Mouse (Mus musculus) kidney, embryonic 15.5 days (tissue): ENCODE results near the gene Gm9999. TPM values are rescaled to one million over a fixed set of nuclear protein-coding genes. Genes with fewer than 3 reads are reported as not detected.

Experiments
- ATAC-seq: fragments of 200-750 bp; cut with Nextera tagmentation; replicated peaks from 2 replicates; pipeline ENCODE4 v1.8.0; 2017; ENCODE audit warnings: moderate TSS enrichment; ENCODE audit not compliant: low FRiP score
- H3K27ac ChIP-seq: fragments of 300-500 bp; sonication (generic); 2 replicates; pipeline ENCODE4 v1.5.1; 2015; ENCODE audit warnings: mild to moderate bottlenecking, inconsistent platforms
- H3K27me3 ChIP-seq: fragments of 300-500 bp; sonication (generic); 2 replicates; pipeline ENCODE4 v1.6.1; 2015; ENCODE audit warnings: inconsistent platforms
- H3K36me3 ChIP-seq: fragments of 300-500 bp; sonication (generic); 2 replicates; pipeline ENCODE4 v1.6.1; 2015; ENCODE audit warnings: inconsistent platforms
- H3K4me1 ChIP-seq: fragments of 300-500 bp; sonication (generic); 2 replicates; pipeline ENCODE4 v1.6.1; 2015; ENCODE audit warnings: inconsistent platforms
- H3K4me2 ChIP-seq: fragments of 300-500 bp; sonication (generic); 2 replicates; pipeline ENCODE4 v1.6.1; 2015; ENCODE audit warnings: moderate library complexity, mild to moderate bottlenecking, inconsistent platforms
- H3K4me3 ChIP-seq: fragments of 300-500 bp; sonication (generic); replicated peaks from 2 replicates; pipeline ENCODE4 v1.5.1; 2015; ENCODE audit warnings: mild to moderate bottlenecking, inconsistent platforms
- H3K9ac ChIP-seq: fragments of 300-500 bp; sonication (generic); 2 replicates; pipeline ENCODE4 v1.6.1; 2015; ENCODE audit warnings: mild to moderate bottlenecking, inconsistent platforms
- H3K9me3 ChIP-seq: fragments of 300-500 bp; sonication (generic); replicated peaks from 2 replicates; pipeline ENCODE4 v1.6.1; 2016; ENCODE audit warnings: inconsistent platforms
- WGBS: fragments of 180-500 bp; shearing (Covaris S2); methylation state at CpG from one replicate; pipeline ENCODE4 v1.1.7; 2015; ENCODE audit warnings: mixed read lengths; 5-methylcytosine and 5-hydroxymethylcytosine counted together
- polyA plus RNA-seq: library from polyadenylated mRNA; unstranded; fragments of >200 nt; fragmentation: Nextera tagmentation; extraction: Ambion mirVana; gene quantifications from 2 replicates; pipeline ENCODE4 v1.2.1, GENCODE M21; 2015

Gm9999 gene
- polyA plus RNA-seq, 1 experiment from 2014 or later: not detected

- H3K4me1 ChIP-seq: peaks cover 29% of the 10 kb centered on the region
- H3K27ac ChIP-seq: 0 out of 2 replicates have a peak overlapping the region, but pooled peaks have one; percentile 24
- no peak overlapping the region for H3K4me3 ChIP-seq
- WGBS: 71% methylated on average over 5 of the region's 5 CpGs
- H3K27me3 ChIP-seq: no peaks in the 10 kb centered on the region
- no peak overlapping the region for H3K4me2 ChIP-seq
- peaks cover 30% of the 10 kb centered on the region for H3K36me3 ChIP-seq
- ATAC-seq: no peak
- no peaks in the 10 kb centered on the region for H3K9me3 ChIP-seq
- no peak overlapping the region for H3K9ac ChIP-seq
Measured at GRCm38 (mm10) chr7:47001125-47001899, 17.9 kb downstream of the Gm9999 start.

GRCm38 (mm10) chr7:47001900-47002275, 18.5 kb downstream of the Gm9999 start:
- Histone ChIP-seq H3K36me3 (peaks cover 25% of the 10 kb centered on the region), H3K4me2 (no peak overlapping the region), H3K27me3 (no peaks in the 10 kb centered on the region), H3K4me3 (no peak overlapping the region), H3K9ac (no peak overlapping the region), H3K9me3 (no peaks in the 10 kb centered on the region), H3K27ac (no peak overlapping the region), H3K4me1 (peaks cover 35% of the 10 kb centered on the region)
- ATAC-seq: no peak
- WGBS: 80% methylated on average over 4 of the region's 4 CpGs

- WGBS: 51% methylated on average over 3 of the region's 3 CpGs
- H3K27me3 ChIP-seq: no peaks in the 10 kb centered on the region
- ATAC-seq: no peak
- peaks cover 9% of the 10 kb centered on the region for H3K36me3 ChIP-seq
- no peak overlapping the region for H3K4me2 ChIP-seq
- H3K9me3 ChIP-seq: no peaks in the 10 kb centered on the region
- no peak overlapping the region for H3K4me3 ChIP-seq
- H3K9ac ChIP-seq: no peak overlapping the region
- no peak overlapping the region for H3K27ac ChIP-seq
- peaks cover 40% of the 10 kb centered on the region for H3K4me1 ChIP-seq
Measured at GRCm38 (mm10) chr7:47003411-47004115, 20.2 kb downstream of the Gm9999 start.

DNA sequence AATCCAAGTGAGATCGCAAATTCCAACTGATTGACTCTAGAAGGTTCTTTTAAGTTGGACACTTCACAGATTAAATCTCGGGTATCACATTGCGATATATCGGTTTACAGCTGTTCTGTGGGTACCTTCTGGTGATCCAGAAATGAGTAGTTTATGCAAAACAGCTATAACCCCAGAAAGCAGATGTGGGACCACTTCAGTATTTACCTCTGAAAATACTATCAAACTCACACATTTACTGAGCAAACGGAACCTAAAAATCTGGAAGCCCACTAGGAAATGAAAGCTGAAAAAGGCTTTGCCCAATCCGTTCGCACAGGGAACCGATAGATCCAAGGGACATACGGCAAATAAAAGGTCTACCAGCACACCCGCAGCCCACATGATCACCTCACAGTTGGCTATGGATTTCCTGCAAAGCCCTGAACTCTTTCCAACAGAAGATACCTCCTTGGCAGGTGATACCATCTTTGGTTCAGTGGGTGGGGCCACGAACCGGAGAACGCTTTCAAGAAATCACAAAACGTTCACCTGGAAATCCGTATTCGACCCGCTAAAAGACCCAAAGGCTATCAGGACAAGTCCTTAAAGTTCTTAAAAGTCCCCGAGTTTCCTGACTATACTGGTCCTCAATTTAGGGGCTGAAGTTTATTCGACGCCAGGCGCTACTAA, 23.9 kb downstream of the Gm9999 start:
- peaks cover 32% of the 10 kb centered on the region for H3K4me1 ChIP-seq
- peak overlapping the region; percentile 81 for H3K4me3 ChIP-seq
- peak overlapping the region; percentile 66 for H3K9ac ChIP-seq
- WGBS: 11% methylated on average over 21 of the region's 21 CpGs
- no peaks in the 10 kb centered on the region for H3K9me3 ChIP-seq
- no peaks in the 10 kb centered on the region for H3K36me3 ChIP-seq
- no peak for ATAC-seq
- H3K27me3 ChIP-seq: no peaks in the 10 kb centered on the region
- peak overlapping the region; percentile 95 for H3K27ac ChIP-seq
- H3K4me2 ChIP-seq: peak overlapping the region; percentile 90

GRCm38 (mm10) chr7:47007818-47008167, 24.4 kb downstream of the Gm9999 start:
- peak overlapping the region; percentile 66 for H3K9ac ChIP-seq
- H3K27me3 ChIP-seq: no peaks in the 10 kb centered on the region
- WGBS: under 1% methylated on average over 25 of the region's 25 CpGs
- H3K27ac ChIP-seq: peak overlapping the region; percentile 95
- ATAC-seq: peak; percentile 60
- no peaks in the 10 kb centered on the region for H3K9me3 ChIP-seq
- peaks cover 33% of the 10 kb centered on the region for H3K4me1 ChIP-seq
- peak overlapping the region; percentile 81 for H3K4me3 ChIP-seq
- no peaks in the 10 kb centered on the region for H3K36me3 ChIP-seq
- H3K4me2 ChIP-seq: peak overlapping the region; percentile 90

GRCm38 (mm10) chr7:47008168-47008993, 25.0 kb downstream of the Gm9999 start, which contains the start of gene Spty2d1:
Spty2d1 (minus strand) TSS chr7:47008411.
- Histone ChIP-seq H3K9ac (peak within 1 kb of the TSS; percentile 66), H3K36me3 (no peaks in the 10 kb centered on the region), H3K27me3 (no peaks in the 10 kb centered on the region), H3K4me3 (peak within 1 kb of the TSS; percentile 81), H3K27ac (peak within 1 kb of the TSS; percentile 95), H3K4me1 (peaks cover 36% of the 10 kb centered on the region), H3K9me3 (no peaks in the 10 kb centered on the region), H3K4me2 (peak within 1 kb of the TSS; percentile 90)
- peak; percentile 95 for ATAC-seq
- under 1% methylated on average over 57 of the region's 57 CpGs for WGBS

- ATAC-seq: no peak
- H3K27ac ChIP-seq: no peak overlapping the region
- WGBS: 32% methylated on average over 9 of the region's 9 CpGs
Measured at GRCm38 (mm10) chr7:47013131-47013767, 29.9 kb downstream of the Gm9999 start.

GRCm38 (mm10) chr7:47014564-47015389, 31.4 kb downstream of the Gm9999 start:
- H3K27me3 ChIP-seq: no peaks in the 10 kb centered on the region
- ATAC-seq: no peak
- H3K4me2 ChIP-seq: no peak overlapping the region
- no peaks in the 10 kb centered on the region for H3K36me3 ChIP-seq
- peaks cover 21% of the 10 kb centered on the region for H3K4me1 ChIP-seq
- H3K9ac ChIP-seq: no peak overlapping the region
- no peak overlapping the region for H3K4me3 ChIP-seq
- H3K27ac ChIP-seq: peak overlapping the region; percentile 39
- no peaks in the 10 kb centered on the region for H3K9me3 ChIP-seq
- WGBS: 50% methylated on average over 10 of the region's 11 CpGs

More at GRCm38 (mm10) chr7:47013131-47013767, 29.9 kb downstream of the Gm9999 start:
- no peak overlapping the region for H3K4me2 ChIP-seq
- no peaks in the 10 kb centered on the region for H3K9me3 ChIP-seq
- no peaks in the 10 kb centered on the region for H3K27me3 ChIP-seq
- no peak overlapping the region for H3K4me3 ChIP-seq
- H3K4me1 ChIP-seq: peaks cover 28% of the 10 kb centered on the region
- H3K9ac ChIP-seq: no peak overlapping the region
- no peaks in the 10 kb centered on the region for H3K36me3 ChIP-seq

GRCm38 (mm10) chr7:47015390-47016065, 32.1 kb downstream of the Gm9999 start:
- H3K4me1 ChIP-seq: peaks cover 17% of the 10 kb centered on the region
- H3K9me3 ChIP-seq: no peaks in the 10 kb centered on the region
- H3K27me3 ChIP-seq: peaks cover 2% of the 10 kb centered on the region; the same call in 1 of the 2 replicates
- WGBS: 7% methylated on average over 6 of the region's 6 CpGs
- H3K36me3 ChIP-seq: no peaks in the 10 kb centered on the region
- H3K9ac ChIP-seq: no peak overlapping the region
- ATAC-seq: peak; percentile 97
- H3K27ac ChIP-seq: peak overlapping the region; percentile 39
- H3K4me2 ChIP-seq: peak overlapping the region; percentile 52
- peak overlapping the region; percentile 17; the same call in 1 of the 2 replicates for H3K4me3 ChIP-seq

DNA sequence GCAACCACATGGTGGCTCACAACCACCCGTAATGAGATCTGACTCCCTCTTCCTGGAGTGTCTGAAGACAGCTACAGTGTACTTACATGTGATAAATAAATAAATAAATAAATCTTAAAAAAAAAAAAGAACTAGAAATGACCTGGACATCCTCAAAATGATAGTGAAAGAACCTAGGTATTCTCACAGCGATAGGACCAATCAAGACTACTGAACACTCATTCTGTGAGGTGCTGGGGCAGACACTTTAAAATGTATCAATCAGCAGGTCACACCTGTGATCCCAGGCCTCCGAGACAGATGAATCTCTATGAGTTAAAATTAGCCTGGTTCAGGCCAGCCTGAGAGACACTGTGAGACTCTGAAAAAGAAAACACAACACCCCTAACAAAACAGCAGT, 33.2 kb downstream of the Gm9999 start:
- no peak overlapping the region for H3K9ac ChIP-seq
- ATAC-seq: no peak
- WGBS: 79% methylated on average over 3 of the region's 3 CpGs

More for the DNA sequence above, 33.2 kb downstream of the Gm9999 start:
- Histone ChIP-seq H3K36me3 (no peaks in the 10 kb centered on the region), H3K9me3 (no peaks in the 10 kb centered on the region), H3K4me3 (no peak overlapping the region), H3K4me2 (no peak overlapping the region), H3K4me1 (peaks cover 21% of the 10 kb centered on the region), H3K27me3 (peaks cover 3% of the 10 kb centered on the region; the same call in 1 of the 2 replicates), H3K27ac (no peak overlapping the region)
